Mouse (Mus musculus) testis, adult 2 months (tissue): ENCODE measurements around the gene Izumo4.

ENCODE experiments used
- CTCF ChIP-seq: fragments of 200-500 bp; IDR thresholded peaks from 2 replicates; pipeline ENCODE4 v1.5.1; 2012; ENCODE audit warnings: low read depth, mild to moderate bottlenecking, inconsistent platforms, low read length, moderate library complexity; ENCODE audit not compliant: control insufficient read depth, insufficient read depth, insufficient replicate concordance
- POLR2A ChIP-seq: fragments of 200-500 bp; IDR thresholded peaks from 2 replicates; pipeline ENCODE4 v1.6.1; 2012; ENCODE audit warnings: low read depth, mild to moderate bottlenecking, inconsistent platforms, low read length, moderate library complexity; ENCODE audit not compliant: control insufficient read depth

GRCm38 (mm10) chr10:80664197-80665015 lies 37.6 kb upstream of the Izumo4 start:
- TF ChIP-seq CTCF: no peak
- TF ChIP-seq POLR2A: no peak
